Mouse (Mus musculus) heart, embryonic 10.5 days (tissue): ENCODE data around the gene Dpm3. TPM values are rescaled to one million over a fixed set of nuclear protein-coding genes. Genes with fewer than 3 reads are reported as not detected.
A peak's percentile ranks its signal among the peaks of the same experiment; 100 is the strongest.

ENCODE experiments used
- DNase-seq: peaks from one replicate; pipeline ENCODE4 v3.0.0-alpha.2; 2017; ENCODE audit warnings: low spot score
- H3K27ac ChIP-seq: fragments of 300-500 bp; sonication (generic); 2 replicates; pipeline ENCODE4 v1.5.1; 2016; ENCODE audit warnings: mild to moderate bottlenecking
- H3K27me3 ChIP-seq: fragments of 300-500 bp; sonication (generic); 2 replicates; pipeline ENCODE4 v1.6.1; 2016; ENCODE audit warnings: mild to moderate bottlenecking; ENCODE audit not compliant: poor library complexity, insufficient read depth, severe bottlenecking
- H3K36me3 ChIP-seq: fragments of 300-500 bp; sonication (generic); 2 replicates; pipeline ENCODE4 v1.6.1; 2016; ENCODE audit warnings: mild to moderate bottlenecking, moderate library complexity
- H3K4me1 ChIP-seq: fragments of 300-500 bp; sonication (generic); 2 replicates; pipeline ENCODE4 v1.6.1; 2016; ENCODE audit warnings: mild to moderate bottlenecking
- H3K4me3 ChIP-seq: fragments of 300-500 bp; sonication (generic); 2 replicates; pipeline ENCODE4 v1.5.1; 2016; ENCODE audit warnings: mild to moderate bottlenecking, moderate library complexity
- H3K9me3 ChIP-seq: fragments of 300-500 bp; sonication (generic); 2 replicates; pipeline ENCODE4 v1.6.1; 2016; ENCODE audit warnings: mild to moderate bottlenecking, moderate library complexity
- WGBS: fragments of 180-500 bp; shearing (Covaris S2); methylation state at CpG from one replicate; pipeline ENCODE4 v1.1.7; 2016; 5-methylcytosine and 5-hydroxymethylcytosine counted together
- polyA plus RNA-seq: library from polyadenylated mRNA; unstranded; fragments of >200 nt; fragmentation: Nextera tagmentation; extraction: Ambion mirVana; gene quantifications from 2 replicates; pipeline ENCODE4 v1.2.1, GENCODE M21; 2016

Gene Dpm3
- polyA plus RNA-seq, 1 experiment from 2014 or later: 86.0 TPM

- Histone ChIP-seq H3K27me3 (peaks cover 46% of the 10 kb centered on the region), H3K9me3 (no peaks in the 10 kb centered on the region), H3K36me3 (peaks cover 7% of the 10 kb centered on the region; the same call in 1 of the 2 replicates), H3K4me3 (no peak overlapping the region), H3K4me1 (peaks cover 16% of the 10 kb centered on the region), H3K27ac (no peak overlapping the region)
- WGBS: 81% methylated on average over 10 of the region's 10 CpGs
- no peak for DNase-seq
These were observed 22.6 kb upstream of the Dpm3 start for GRCm38 (mm10) chr3:89236516-89236915.

- no peak for DNase-seq
- H3K4me3 ChIP-seq: no peak overlapping the region
- WGBS: 90% methylated on average over 21 of the region's 21 CpGs
- no peaks in the 10 kb centered on the region for H3K9me3 ChIP-seq
- peaks cover 16% of the 10 kb centered on the region for H3K4me1 ChIP-seq
- H3K27ac ChIP-seq: no peak overlapping the region
- H3K27me3 ChIP-seq: peaks cover 34% of the 10 kb centered on the region
- H3K36me3 ChIP-seq: peaks cover 7% of the 10 kb centered on the region; the same call in 1 of the 2 replicates
These were observed 21.5 kb upstream of the Dpm3 start for GRCm38 (mm10) chr3:89237682-89238081.

DNA sequence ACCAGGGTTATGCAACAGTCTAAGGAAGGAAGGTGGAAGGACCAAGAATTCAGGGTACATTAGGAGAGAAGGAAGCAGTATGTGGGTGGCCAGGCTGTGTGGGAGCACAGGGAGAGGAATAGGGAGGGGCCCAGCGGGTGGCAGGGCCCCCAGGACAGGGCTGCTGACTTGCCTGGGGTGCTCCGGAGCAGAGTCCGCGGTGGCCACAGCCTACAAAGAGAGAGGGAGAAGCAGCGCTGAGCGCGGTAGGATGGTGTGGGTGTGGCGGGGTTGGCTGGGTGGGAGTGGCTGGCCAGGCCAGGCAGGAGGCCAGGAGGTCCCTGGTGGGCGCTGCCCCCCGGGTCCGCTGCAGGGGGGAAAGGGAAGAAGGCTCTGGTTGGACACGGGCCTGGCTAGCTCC, 20.7 kb upstream of the Dpm3 start:
- DNase-seq: no peak
- Histone ChIP-seq H3K27ac (peak overlapping the region; percentile 23; the same call in 1 of the 2 replicates), H3K4me1 (peaks cover 17% of the 10 kb centered on the region), H3K9me3 (no peaks in the 10 kb centered on the region), H3K4me3 (no peak overlapping the region), H3K36me3 (peaks cover 7% of the 10 kb centered on the region; the same call in 1 of the 2 replicates), H3K27me3 (peaks cover 30% of the 10 kb centered on the region)
- WGBS: 72% methylated on average over 12 of the region's 12 CpGs

GRCm38 (mm10) chr3:89242331-89242895, 16.7 kb upstream of the Dpm3 start:
- H3K4me3 ChIP-seq: no peak overlapping the region
- H3K9me3 ChIP-seq: no peaks in the 10 kb centered on the region
- no peak for DNase-seq
- peaks cover 6% of the 10 kb centered on the region; the same call in 1 of the 2 replicates for H3K36me3 ChIP-seq
- H3K27ac ChIP-seq: no peak overlapping the region
- H3K27me3 ChIP-seq: peaks cover 34% of the 10 kb centered on the region
- peaks cover 47% of the 10 kb centered on the region for H3K4me1 ChIP-seq
- 74% methylated on average over 9 of the region's 9 CpGs for WGBS

DNA sequence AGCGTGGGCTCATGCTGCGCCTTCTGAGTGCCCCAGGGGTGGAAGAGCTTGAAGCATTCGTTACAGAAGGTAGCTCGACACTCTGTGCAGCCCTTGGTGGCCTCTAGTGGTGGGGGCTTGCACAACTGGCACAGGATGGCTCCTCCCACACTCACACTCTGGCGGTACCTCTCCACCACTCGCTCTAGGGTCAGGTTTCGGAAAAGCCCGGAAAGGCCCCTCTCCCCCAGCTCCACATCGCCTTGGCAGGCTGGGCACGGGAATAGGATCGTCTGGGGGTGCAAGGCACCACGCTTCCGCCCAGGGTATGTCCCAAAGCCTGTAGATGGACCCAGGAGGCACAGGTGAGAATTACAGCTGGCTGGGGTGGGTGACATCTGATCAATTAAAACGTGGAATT, 15.5 kb upstream of the Dpm3 start:
- DNase-seq: no peak
- Histone ChIP-seq H3K9me3 (no peaks in the 10 kb centered on the region), H3K4me1 (peaks cover 48% of the 10 kb centered on the region), H3K27ac (peak overlapping the region; percentile 48), H3K27me3 (peaks cover 28% of the 10 kb centered on the region), H3K4me3 (peak overlapping the region; percentile 38), H3K36me3 (peaks cover 13% of the 10 kb centered on the region)
- WGBS: 13% methylated on average over 14 of the region's 14 CpGs

DNA sequence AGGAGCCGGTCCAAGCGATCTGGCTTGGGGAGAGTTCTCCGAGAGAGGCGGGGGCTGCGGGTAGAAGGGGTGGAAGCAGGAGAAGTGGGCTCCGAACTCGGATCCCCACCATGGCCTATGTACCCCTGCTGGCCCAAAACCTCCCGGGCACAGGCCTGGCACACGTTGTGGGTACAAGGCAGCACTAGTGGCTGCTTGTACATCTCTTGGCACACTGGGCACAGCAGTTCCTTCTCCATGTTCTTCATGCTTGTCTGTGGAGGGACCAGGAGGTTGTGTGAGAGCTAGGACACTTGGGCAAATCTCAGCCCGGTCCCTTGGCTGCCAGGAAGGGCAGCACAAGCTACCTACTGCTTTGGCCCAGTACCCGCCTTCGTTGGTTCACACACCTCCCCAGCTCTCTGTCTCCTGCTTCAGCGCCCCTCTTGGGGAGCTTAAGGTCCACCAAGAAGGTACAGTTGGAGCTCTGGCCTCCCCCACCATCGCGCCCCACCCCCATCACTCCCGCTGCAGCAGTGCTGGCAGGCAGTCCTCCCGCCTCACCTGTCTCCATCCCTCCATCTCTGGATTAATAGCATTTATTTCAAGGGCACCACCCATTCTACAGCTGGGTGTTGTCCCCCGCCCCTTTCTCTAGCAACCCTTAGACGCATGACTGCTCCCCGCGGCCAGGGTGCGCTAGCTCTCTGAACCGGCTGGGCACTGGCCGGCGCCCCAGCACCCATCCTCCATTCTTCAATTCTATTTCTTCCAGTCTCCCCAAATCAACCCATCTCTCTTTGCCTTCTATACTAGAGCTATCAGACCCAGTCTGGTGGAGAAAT, 14.8 kb upstream of the Dpm3 start:
- H3K9me3 ChIP-seq: no peaks in the 10 kb centered on the region
- no peak for DNase-seq
- H3K27me3 ChIP-seq: peaks cover 26% of the 10 kb centered on the region
- WGBS: 10% methylated on average over 25 of the region's 25 CpGs
- peaks cover 20% of the 10 kb centered on the region for H3K36me3 ChIP-seq
- H3K27ac ChIP-seq: peak overlapping the region; percentile 48; the same call in 1 of the 2 replicates
- H3K4me3 ChIP-seq: peak overlapping the region; percentile 77
- peaks cover 44% of the 10 kb centered on the region for H3K4me1 ChIP-seq

DNA sequence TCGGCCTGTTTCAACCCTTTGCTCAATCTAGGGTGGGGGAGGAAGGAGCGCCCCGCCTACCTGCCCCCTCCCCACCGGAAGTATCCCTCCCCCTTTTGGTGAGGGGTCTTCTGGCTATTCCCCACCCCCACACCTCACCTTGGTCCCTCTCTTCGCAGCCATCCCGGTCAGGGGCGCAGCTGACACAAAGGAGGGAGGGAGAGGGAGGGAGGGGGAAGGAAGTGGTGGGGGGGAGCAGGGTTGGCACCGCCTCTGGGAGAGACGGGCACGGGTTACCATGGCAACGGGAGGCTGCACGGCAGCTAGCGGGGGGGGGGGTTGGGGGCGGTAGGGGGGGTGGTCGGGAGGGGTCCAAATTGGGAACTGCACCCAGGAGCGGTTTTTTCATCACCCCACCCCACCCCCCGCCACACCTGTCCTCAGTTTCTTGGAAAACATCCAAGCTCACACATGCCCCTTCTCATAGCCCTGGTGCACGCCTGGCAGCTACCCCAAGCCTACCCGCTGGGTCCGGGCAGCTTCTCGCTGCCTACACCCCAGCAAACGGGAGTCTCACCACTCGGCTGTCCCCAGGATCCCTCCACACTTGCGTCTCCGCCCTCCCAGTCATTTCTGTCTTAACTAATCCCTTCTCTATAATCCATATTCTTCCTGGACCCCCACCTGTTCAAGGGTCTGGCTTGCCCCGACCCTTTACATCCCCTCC, 14.0 kb upstream of the Dpm3 start:
- Histone ChIP-seq H3K27me3 (peaks cover 26% of the 10 kb centered on the region), H3K4me1 (peaks cover 46% of the 10 kb centered on the region), H3K4me3 (peak overlapping the region; percentile 77), H3K36me3 (peaks cover 24% of the 10 kb centered on the region), H3K27ac (peak overlapping the region; percentile 38), H3K9me3 (no peaks in the 10 kb centered on the region)
- WGBS: under 1% methylated on average over 22 of the region's 26 CpGs
- DNase-seq: no peak

GRCm38 (mm10) chr3:89245688-89246171, 13.4 kb upstream of the Dpm3 start, which contains the start of gene Krtcap2:
Gene Krtcap2 (plus strand): TSS chr3:89245966.
- peaks cover 26% of the 10 kb centered on the region for H3K27me3 ChIP-seq
- peaks cover 52% of the 10 kb centered on the region for H3K4me1 ChIP-seq
- H3K36me3 ChIP-seq: peaks cover 24% of the 10 kb centered on the region
- H3K27ac ChIP-seq: peak within 1 kb of the TSS; percentile 92
- H3K9me3 ChIP-seq: no peaks in the 10 kb centered on the region
- DNase-seq: no peak
- WGBS: 5% methylated on average over 20 of the region's 20 CpGs
- H3K4me3 ChIP-seq: peak within 1 kb of the TSS; percentile 77

- H3K27ac ChIP-seq: peak within 1 kb of the TSS; percentile 92
- H3K9me3 ChIP-seq: no peaks in the 10 kb centered on the region
- under 1% methylated on average over 42 of the region's 42 CpGs for WGBS
- H3K4me1 ChIP-seq: peaks cover 60% of the 10 kb centered on the region
- H3K36me3 ChIP-seq: peaks cover 24% of the 10 kb centered on the region
- DNase-seq: peak; percentile 97
- H3K4me3 ChIP-seq: peak within 1 kb of the TSS; percentile 77
- H3K27me3 ChIP-seq: peaks cover 28% of the 10 kb centered on the region
These were observed 12.7 kb upstream of the Dpm3 start, which contains the start of gene Trim46 for GRCm38 (mm10) chr3:89246261-89247100. Gene Trim46 (minus strand): TSS chr3:89246309.

- DNase-seq: no peak
- 0 out of 2 replicates have a peak overlapping the region, but pooled peaks have one; percentile 92 for H3K27ac ChIP-seq
- peaks cover 37% of the 10 kb centered on the region for H3K27me3 ChIP-seq
- H3K36me3 ChIP-seq: peaks cover 24% of the 10 kb centered on the region
- peak overlapping the region; percentile 77 for H3K4me3 ChIP-seq
- peaks cover 69% of the 10 kb centered on the region for H3K4me1 ChIP-seq
- 81% methylated on average over 4 of the region's 4 CpGs for WGBS
- H3K9me3 ChIP-seq: no peaks in the 10 kb centered on the region
These were observed 11.7 kb upstream of the Dpm3 start for GRCm38 (mm10) chr3:89247466-89247865.

DNA sequence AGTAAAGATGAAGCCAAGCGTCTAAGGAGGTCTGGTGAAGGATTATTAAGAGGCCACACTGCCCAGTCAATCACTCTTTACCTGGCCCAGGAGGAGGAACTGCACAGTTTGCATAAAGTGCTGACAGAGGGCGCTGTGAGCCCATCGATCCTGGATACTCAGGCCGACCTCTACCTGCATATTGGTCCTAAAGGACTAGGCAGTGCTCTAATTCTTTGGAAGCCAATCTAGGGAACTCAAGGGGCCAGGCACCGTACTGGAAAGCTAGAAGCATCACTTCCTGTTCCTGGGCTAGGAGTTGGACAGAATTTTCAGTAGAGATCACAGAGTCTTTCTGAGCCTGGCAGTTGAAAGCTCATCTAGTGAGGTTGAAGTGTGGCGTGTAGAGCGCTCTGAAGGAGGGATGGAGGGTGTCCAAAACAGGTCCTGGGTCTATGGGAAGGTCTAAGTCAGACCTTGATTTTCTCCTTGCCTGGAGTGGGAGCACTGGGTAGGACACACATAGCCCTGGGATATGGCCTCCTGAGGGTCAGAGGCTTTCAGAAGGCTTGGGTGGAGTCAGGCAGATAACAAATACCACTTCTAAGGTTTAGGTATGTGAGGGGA, 8.6 kb upstream of the Dpm3 start:
- 13% methylated on average over 7 of the region's 7 CpGs for WGBS
- H3K27ac ChIP-seq: peak overlapping the region; percentile 29

More for the DNA sequence above, 8.6 kb upstream of the Dpm3 start:
- peaks cover 47% of the 10 kb centered on the region for H3K4me1 ChIP-seq
- no peak for DNase-seq
- H3K27me3 ChIP-seq: peaks cover 13% of the 10 kb centered on the region
- no peak overlapping the region for H3K4me3 ChIP-seq
- H3K36me3 ChIP-seq: peaks cover 24% of the 10 kb centered on the region
- no peaks in the 10 kb centered on the region for H3K9me3 ChIP-seq
